8 mouse cellular contexts compared by ENCODE assay signal in the genomic region with DNA sequence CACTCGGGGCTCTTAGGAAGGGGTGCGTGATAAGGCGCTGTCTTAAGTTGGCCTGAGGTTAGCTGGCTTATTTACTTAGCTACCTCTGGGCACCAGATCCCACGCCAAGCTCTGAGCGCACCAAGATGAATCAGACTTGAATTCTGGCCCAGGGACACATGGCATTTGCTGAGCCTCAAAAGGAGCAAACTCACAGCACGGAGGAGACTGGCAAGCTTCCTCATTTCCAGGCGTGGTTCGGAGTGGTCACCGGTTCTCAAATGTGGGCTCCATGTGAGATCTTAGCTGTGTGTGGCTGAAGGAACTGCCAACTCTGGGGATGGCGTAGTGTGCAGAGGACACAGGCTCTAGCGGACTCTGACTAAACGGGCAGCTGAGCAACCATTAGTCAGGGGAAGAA. TPM values are rescaled to one million over a fixed set of nuclear protein-coding genes. Genes with fewer than 3 reads are reported as not detected.
DNase-seq lines count a peak whose midpoint lies in the region; ATAC-seq and TF ChIP-seq lines count a peak whose summit lies in the region.

No protein-coding gene starts in this region.

- no peak for TF ChIP-seq CTCF in CH12.LX (conservative IDR thresholded peaks at IDR 0.05 in 1 of 2, IDR thresholded peaks at IDR 0.05 in 1 of 2; ENCODE audit: low read depth in 2 of 2, low read length in 2 of 2)
- TF ChIP-seq CTCF in heart, postnatal 0 days (IDR thresholded peaks at IDR 0.05; ENCODE audit: low read depth), result no peak

- peaks cover 37% of the 10 kb centered on the region for H3K79me2 ChIP-seq in CH12.LX (replicated peaks; ENCODE audit: control insufficient read depth, extremely low read depth, insufficient read depth, poor library complexity, severe bottlenecking)

- H3K4me3 ChIP-seq in CH12.LX (replicated peaks in 1 of 3; ENCODE audit: low read depth in 2 of 3, low read length in 2 of 3, poor library complexity in 1 of 3), result peak overlapping the region; percentile 88 to 97 (median 91)
- H3K4me3 ChIP-seq in forebrain, embryonic 10.5 days, result peak overlapping the region; percentile 61
- peak overlapping the region; percentile 84 for H3K4me3 ChIP-seq in heart, postnatal 0 days (ENCODE audit: low read depth, low read length)
- peak overlapping the region; percentile 72 for H3K4me3 ChIP-seq in lung, embryonic 15.5 days

- TF ChIP-seq EP300 in CH12.LX (IDR thresholded peaks at IDR 0.05; ENCODE audit: low read length), result no peak
- TF ChIP-seq EP300 in heart, postnatal 0 days (IDR thresholded peaks at IDR 0.05; ENCODE audit: low read depth), result no peak

- peaks cover 9 to 75% of the 10 kb centered on the region in 2 experiments for H3K4me1 ChIP-seq in CH12.LX (ENCODE audit: control insufficient read depth in 1 of 2, insufficient read depth in 2 of 2)
- peaks cover 35% of the 10 kb centered on the region for H3K4me1 ChIP-seq in forebrain, embryonic 10.5 days
- peaks cover 22% of the 10 kb centered on the region for H3K4me1 ChIP-seq in heart, postnatal 0 days (ENCODE audit: control insufficient read depth, insufficient read depth)
- peaks cover 29% of the 10 kb centered on the region for H3K4me1 ChIP-seq in lung, embryonic 15.5 days

- H3K36me3 ChIP-seq in CH12.LX (replicated peaks in 1 of 2; ENCODE audit: control insufficient read depth in 1 of 2, insufficient read depth in 1 of 2, low read length in 1 of 2), result peaks cover 11 to 32% of the 10 kb centered on the region in 2 experiments
- H3K36me3 ChIP-seq in forebrain, embryonic 10.5 days (replicated peaks), result peaks cover 15% of the 10 kb centered on the region
- peaks cover 8% of the 10 kb centered on the region for H3K36me3 ChIP-seq in heart, postnatal 0 days (replicated peaks; ENCODE audit: control insufficient read depth, insufficient read depth, low read length)
- H3K36me3 ChIP-seq in lung, embryonic 15.5 days, result peaks cover 8% of the 10 kb centered on the region; the same call in 1 of the 2 replicates

- WGBS in forebrain, embryonic 10.5 days, result 81% methylated on average over 12 of the region's 12 CpGs
- 30% methylated on average over 12 of the region's 12 CpGs for WGBS in heart, postnatal 0 days
- 55% methylated on average over 12 of the region's 12 CpGs for WGBS in lung, embryonic 15.5 days

- peak overlapping the region; percentile 62 for H3K4me2 ChIP-seq in CH12.LX (ENCODE audit: insufficient read depth, low read depth, poor library complexity, severe bottlenecking)
- H3K4me2 ChIP-seq in heart, postnatal 0 days (ENCODE audit: low read depth, low read length), result peak overlapping the region; percentile 93
- peak overlapping the region; percentile 71 for H3K4me2 ChIP-seq in lung, embryonic 15.5 days

- no peak for TF ChIP-seq POLR2A in CH12.LX (IDR thresholded peaks at IDR 0.05; ENCODE audit: low read depth, low read length)

- no peaks in the 10 kb centered on the region for H3K27me3 ChIP-seq in CH12.LX (replicated peaks)
- H3K27me3 ChIP-seq in forebrain, embryonic 10.5 days (ENCODE audit: poor library complexity, severe bottlenecking), result peaks cover 6% of the 10 kb centered on the region
- H3K27me3 ChIP-seq in heart, postnatal 0 days (ENCODE audit: control insufficient read depth, insufficient read depth, low read length), result no peaks in the 10 kb centered on the region
- H3K27me3 ChIP-seq in lung, embryonic 15.5 days, result no peaks in the 10 kb centered on the region

- H3K27ac ChIP-seq in CH12.LX (ENCODE audit: insufficient read depth, low read depth), result no peak overlapping the region
- H3K27ac ChIP-seq in forebrain, embryonic 10.5 days, result no peak overlapping the region
- H3K27ac ChIP-seq in heart, postnatal 0 days (ENCODE audit: low read depth), result peak overlapping the region; percentile 86
- H3K27ac ChIP-seq in lung, embryonic 15.5 days, result no peak overlapping the region

- H3K9ac ChIP-seq in CH12.LX (ENCODE audit: insufficient read depth, low read depth), result peak overlapping the region; percentile 89
- H3K9ac ChIP-seq in heart, postnatal 0 days (replicated peaks; ENCODE audit: low read depth, low read length), result peak overlapping the region; percentile 87
- peak overlapping the region; percentile 72; the same call in 1 of the 2 replicates for H3K9ac ChIP-seq in lung, embryonic 15.5 days

- TF ChIP-seq RAD21 in CH12.LX (IDR thresholded peaks at IDR 0.05; ENCODE audit: low read depth, low read length), result no peak

- ATAC-seq in heart, postnatal 0 days (ENCODE audit: insufficient read depth, low read depth), result no peak
- no peak for ATAC-seq in lung, embryonic 15.5 days (ENCODE audit: borderline replicate concordance, extremely low read depth, low FRiP score, low TSS enrichment)
- ATAC-seq in inflammation-experienced regulatory T-cells, adult 6 months, result no peak

- H3K9me3 ChIP-seq in CH12.LX (replicated peaks; ENCODE audit: low read length), result peaks cover 8% of the 10 kb centered on the region
- no peaks in the 10 kb centered on the region; the same call in 1 of the 2 replicates for H3K9me3 ChIP-seq in forebrain, embryonic 10.5 days
- H3K9me3 ChIP-seq in heart, postnatal 0 days (replicated peaks; ENCODE audit: control insufficient read depth, low read length), result no peaks in the 10 kb centered on the region
- no peaks in the 10 kb centered on the region for H3K9me3 ChIP-seq in lung, embryonic 15.5 days

- DNase-seq in CH12.LX (ENCODE audit: extremely low read depth), result no peak
- DNase-seq in adrenal gland, postnatal 36 days, result peak; percentile 72 to 79
- no peak for DNase-seq in forebrain, embryonic 10.5 days (ENCODE audit: extremely low spot score, low spot score)
- DNase-seq in heart, postnatal 0 days (ENCODE audit: low spot score), result no peak
- DNase-seq in kidney, postnatal 25 days, result peak; percentile 15 to 55
- DNase-seq in right cerebral cortex, adult 2 months (ENCODE audit: low spot score in 2 of 2), result peak; percentile 60 to 70

- dilution Hi-C loops in CH12.LX (cut with MboI; ENCODE audit: extremely low pct_ligation_motif_present, extremely low pct_unique_long_range_greater_than_20kb, low sequenced_read_pairs), result no loop called here

- in situ Hi-C loops in CH12.LX (cut with MboI; ENCODE audit: low pct_ligation_motif_present, low pct_unique_long_range_greater_than_20kb, low sequenced_read_pairs), result loop anchor here (25.0 kb wide), 1 partner anchor 625 kb away; no protein-coding TSS in a partner anchor

TF ChIP-seq in CH12.LX, 34 proteins besides CTCF, POLR2A, EP300 and RAD21 (continues in another document):
- TF ChIP-seq CHD1 (IDR thresholded peaks at IDR 0.05; ENCODE audit: low read depth, low read length) (peak; percentile 92), ZMIZ1 (IDR thresholded peaks at IDR 0.05; ENCODE audit: low read depth, low read length) (no peak), GABPA (IDR thresholded peaks at IDR 0.05; ENCODE audit: insufficient replicate concordance, low read depth, low read length) (no peak), MXI1 (IDR thresholded peaks at IDR 0.05; ENCODE audit: low read depth, low read length) (peak; percentile 63), MAX (IDR thresholded peaks at IDR 0.05; ENCODE audit: low read length) (0 out of 2 replicates have a peak, but pooled peaks have one; percentile 48)

RNA-seq across cellular contexts. Expression of gene Arl6ip5, which starts 1.5 kb away (rescaled TPM):
- total RNA-seq in CH12.LX (2012; rRNA removed) (43.6 and 45.3 TPM in 2 replicates), CH12.LX (2014; rRNA removed) (115 and 118 TPM in 2 replicates)
- 135 and 146 TPM in 2 replicates for polyA plus RNA-seq in CH12.LX (2012; ENCODE audit: insufficient read length, low read depth)
- total RNA-seq in adrenal gland, postnatal 36 days (2021), result 100 to 1,000 TPM; 121 to 138 TPM
- polyA plus RNA-seq in forebrain, embryonic 10.5 days (2016; fragmentation: Nextera tagmentation; extraction: Ambion mirVana), result 39.7 and 40.0 TPM in 2 replicates
- total RNA-seq in heart, postnatal 0 days (2014; rRNA removed; ENCODE audit: low replicate concordance), result 70.3 and 103 TPM in 2 replicates
- polyA plus RNA-seq in heart, postnatal 0 days (2015; fragmentation: Nextera tagmentation; extraction: Ambion mirVana), result 83.7 and 91.1 TPM in 2 replicates
- 61.1 and 62.3 TPM in 2 replicates for polyA plus RNA-seq in lung, embryonic 15.5 days (2015; fragmentation: Nextera tagmentation; extraction: Ambion mirVana)
- polyA plus RNA-seq in inflammation-experienced regulatory T-cells, adult 6 months (2017; shearing (Covaris generic)), result 100 to 1,000 TPM; 199 to 332 (median 237) TPM

RNA-seq across cellular contexts. Expression of gene Uba3, which starts 6.5 kb away (rescaled TPM):
- 47.3 and 52.7 TPM in 2 replicates for total RNA-seq in CH12.LX (2012; rRNA removed)
- total RNA-seq in CH12.LX (2014; rRNA removed), result 106 and 120 TPM in 2 replicates
- 55.6 and 69.5 TPM in 2 replicates for polyA plus RNA-seq in CH12.LX (2012; ENCODE audit: insufficient read length, low read depth)
- 10 to 100 TPM; 59.1 to 66.2 TPM for total RNA-seq in adrenal gland, postnatal 36 days (2021)
- 84.3 and 87.1 TPM in 2 replicates for polyA plus RNA-seq in forebrain, embryonic 10.5 days (2016; fragmentation: Nextera tagmentation; extraction: Ambion mirVana)
- 71.6 and 79.7 TPM in 2 replicates for total RNA-seq in heart, postnatal 0 days (2014; rRNA removed; ENCODE audit: low replicate concordance)
- polyA plus RNA-seq in heart, postnatal 0 days (2015; fragmentation: Nextera tagmentation; extraction: Ambion mirVana), result 54.4 and 58.3 TPM in 2 replicates
- 79.3 and 81.9 TPM in 2 replicates for polyA plus RNA-seq in lung, embryonic 15.5 days (2015; fragmentation: Nextera tagmentation; extraction: Ambion mirVana)
- 10 to 100 TPM; 31.7 to 53.1 (median 36.0) TPM for polyA plus RNA-seq in inflammation-experienced regulatory T-cells, adult 6 months (2017; shearing (Covaris generic))

RNA-seq across cellular contexts. Expression of gene Tmf1, which starts 33.1 kb away (rescaled TPM):
- total RNA-seq in CH12.LX (2012; rRNA removed), result 22.3 and 23.5 TPM in 2 replicates
- total RNA-seq in CH12.LX (2014; rRNA removed), result 12.7 and 13.7 TPM in 2 replicates
- polyA plus RNA-seq in CH12.LX (2012; ENCODE audit: insufficient read length, low read depth), result 25.1 and 26.4 TPM in 2 replicates
- 10 to 100 TPM; 52.9 to 53.6 TPM for total RNA-seq in adrenal gland, postnatal 36 days (2021)
- polyA plus RNA-seq in forebrain, embryonic 10.5 days (2016; fragmentation: Nextera tagmentation; extraction: Ambion mirVana), result 24.2 and 26.3 TPM in 2 replicates
- total RNA-seq in heart, postnatal 0 days (2014; rRNA removed; ENCODE audit: low replicate concordance), result 8.1 and 12.8 TPM in 2 replicates
- polyA plus RNA-seq in heart, postnatal 0 days (2015; fragmentation: Nextera tagmentation; extraction: Ambion mirVana), result 27.2 and 29.1 TPM in 2 replicates
- polyA plus RNA-seq in lung, embryonic 15.5 days (2015; fragmentation: Nextera tagmentation; extraction: Ambion mirVana), result 33.1 and 34.5 TPM in 2 replicates
- 10 to 100 TPM; 44.3 to 55.2 (median 54.8) TPM for polyA plus RNA-seq in inflammation-experienced regulatory T-cells, adult 6 months (2017; shearing (Covaris generic))

RNA-seq across cellular contexts. Expression of gene Lmod3, which starts 40.6 kb away (rescaled TPM):
- total RNA-seq in CH12.LX (2012; rRNA removed) (not detected in 2 replicates), CH12.LX (2014; rRNA removed) (not detected in 2 replicates)
- polyA plus RNA-seq in CH12.LX (2012; ENCODE audit: insufficient read length, low read depth), result not detected in 2 replicates
- not detected for total RNA-seq in adrenal gland, postnatal 36 days (2021)
- not detected in 2 replicates for polyA plus RNA-seq in forebrain, embryonic 10.5 days (2016; fragmentation: Nextera tagmentation; extraction: Ambion mirVana)
- total RNA-seq in heart, postnatal 0 days (2014; rRNA removed; ENCODE audit: low replicate concordance), result 6.4 and 8.9 TPM in 2 replicates
- 34.5 and 39.1 TPM in 2 replicates for polyA plus RNA-seq in heart, postnatal 0 days (2015; fragmentation: Nextera tagmentation; extraction: Ambion mirVana)
- polyA plus RNA-seq in lung, embryonic 15.5 days (2015; fragmentation: Nextera tagmentation; extraction: Ambion mirVana), result 0.30 and 0.42 TPM in 2 replicates
- under 1 TPM in 2 of 3 experiments, not detected in 1; 0.15 to 0.16 TPM for polyA plus RNA-seq in inflammation-experienced regulatory T-cells, adult 6 months (2017; shearing (Covaris generic))

Comparison
In these comparisons a context has a peak if more than half of its experiments do, and no peak if none do; other contexts are left out.
1. DNase-seq: peak in adrenal gland, postnatal 36 days (2 of 2), kidney, postnatal 25 days (2 of 2) and right cerebral cortex, adult 2 months (2 of 2); none in CH12.LX (single experiment), forebrain, embryonic 10.5 days (single experiment) and heart, postnatal 0 days (single experiment).
2. Peak in every context shown above with its lines, with median percentiles within 50 percentile points of each other: H3K4me2 ChIP-seq, H3K4me3 ChIP-seq and H3K9ac ChIP-seq.